Mouse (Mus musculus) MEL (cell line): ENCODE measurements at regions not wholly inside any gene's neighbourhood (a gene's known extent, or its start where the extent isn't known, plus 50 kb on each side); places are given as distances from the start of the nearest gene placed in this dataset.

Source experiments
- DNase-seq: peaks from one replicate; pipeline ENCODE4 v3.0.0; 2011; ENCODE audit warnings: low read depth, low spot score
- H3K27ac ChIP-seq: 2 replicates; pipeline ENCODE4 v1.5.1; 2012; ENCODE audit warnings: low read depth, mild to moderate bottlenecking, control low read depth, low read length, moderate library complexity; ENCODE audit not compliant: control insufficient read depth
- H3K27me3 ChIP-seq, 2 experiments: fragments of 150-350 bp in 1 of 2; sonication (generic) in 1 of 2; 2 replicates each; pipeline ENCODE4 v1.6.1; 2012; ENCODE audit warnings: low read length in 2 of 2, mild to moderate bottlenecking in 2 of 2, improper control_type of control experiment in 1 of 2, moderate library complexity in 1 of 2; ENCODE audit not compliant: insufficient read depth in 2 of 2, control insufficient read depth in 1 of 2
- H3K36me3 ChIP-seq, 2 experiments: 2 replicates each; pipeline ENCODE4 v1.6.1; 2012 to 2014; ENCODE audit warnings: low read length in 2 of 2, improper control_type of control experiment in 1 of 2, inconsistent platforms in 1 of 2, mild to moderate bottlenecking in 1 of 2; ENCODE audit not compliant: insufficient read depth in 2 of 2, control insufficient read depth in 1 of 2
- H3K4me1 ChIP-seq, 2 experiments: fragments of 150-350 bp in 1 of 2; sonication (generic) in 1 of 2; 2 replicates each; pipeline ENCODE4 v1.6.1; 2012; ENCODE audit warnings: low read length in 2 of 2, improper control_type of control experiment in 1 of 2, mild to moderate bottlenecking in 1 of 2; ENCODE audit not compliant: insufficient read depth in 2 of 2, control insufficient read depth in 1 of 2
- H3K4me3 ChIP-seq, 2 experiments: fragments of 150-350 bp in 1 of 2; sonication (generic) in 1 of 2; 2 replicates each; pipeline ENCODE4 v1.5.1; 2012; ENCODE audit warnings: low read depth in 2 of 2, low read length in 2 of 2, mild to moderate bottlenecking in 2 of 2, moderate library complexity in 2 of 2, control low read depth in 1 of 2, improper control_type of control experiment in 1 of 2; ENCODE audit not compliant: control insufficient read depth in 1 of 2, insufficient read depth in 1 of 2
- H3K79me2 ChIP-seq: 2 replicates; pipeline ENCODE4 v1.6.1; 2012; ENCODE audit warnings: mild to moderate bottlenecking, low read length, moderate library complexity; ENCODE audit not compliant: control insufficient read depth, poor library complexity, insufficient read depth
- H3K9ac ChIP-seq: 2 replicates; pipeline ENCODE4 v1.6.1; 2012; ENCODE audit warnings: low read depth, mild to moderate bottlenecking, control low read depth, low read length, moderate library complexity; ENCODE audit not compliant: control insufficient read depth, poor library complexity, severe bottlenecking
- H3K9me3 ChIP-seq: fragments of 150-350 bp; sonication (generic); replicated peaks from 2 replicates; pipeline ENCODE4 v1.6.1; 2012; ENCODE audit warnings: mild to moderate bottlenecking, low read length, improper control_type of control experiment, moderate library complexity; ENCODE audit not compliant: insufficient read depth
- BHLHE40 ChIP-seq: IDR thresholded peaks from 2 replicates; pipeline ENCODE4 v1.6.1; 2012; ENCODE audit warnings: low read depth, mild to moderate bottlenecking, inconsistent platforms, low read length, improper control_type of control experiment, borderline replicate concordance
- CHD1 ChIP-seq: IDR thresholded peaks from 2 replicates; pipeline ENCODE4 v1.6.1; 2012; ENCODE audit warnings: low read depth, mild to moderate bottlenecking, inconsistent platforms, low read length, improper control_type of control experiment
- CHD2 ChIP-seq: IDR thresholded peaks from 2 replicates; pipeline ENCODE4 v1.6.1; 2011; ENCODE audit warnings: low read length, improper control_type of control experiment
- CTCF ChIP-seq, 3 experiments: IDR thresholded peaks in 2 of 3; conservative IDR thresholded peaks in 1 of 3; 2 replicates each; pipeline ENCODE4 v1.5.1; 2011 to 2012; ENCODE audit warnings: low read length in 3 of 3, low read depth in 2 of 3, mild to moderate bottlenecking in 2 of 3, improper control_type of control experiment in 1 of 3, inconsistent platforms in 1 of 3, mixed read lengths in 1 of 3, moderate library complexity in 1 of 3; ENCODE audit not compliant: control insufficient read depth in 1 of 3, insufficient read depth in 1 of 3, poor library complexity in 1 of 3, severe bottlenecking in 1 of 3
- E2F4 ChIP-seq: IDR thresholded peaks from 2 replicates; pipeline ENCODE4 v1.6.1; 2011; ENCODE audit warnings: low read depth, low read length, improper control_type of control experiment, borderline replicate concordance
- ELF1 ChIP-seq: IDR thresholded peaks from 2 replicates; pipeline ENCODE4 v1.6.1; 2014; ENCODE audit warnings: low read depth, mild to moderate bottlenecking, inconsistent platforms, low read length, improper control_type of control experiment, moderate library complexity
- EP300 ChIP-seq, 2 experiments: IDR thresholded peaks; 2 replicates each; pipeline ENCODE4 v1.6.1; 2011; ENCODE audit warnings: improper control_type of control experiment in 2 of 2, low read length in 2 of 2, low read depth in 1 of 2, mild to moderate bottlenecking in 1 of 2
- ETS1 ChIP-seq: IDR thresholded peaks from 2 replicates; pipeline ENCODE4 v1.6.1; 2012; ENCODE audit warnings: low read depth, mild to moderate bottlenecking, inconsistent platforms, low read length, improper control_type of control experiment, moderate library complexity
- GATA1 ChIP-seq: IDR thresholded peaks from 2 replicates; pipeline ENCODE4 v1.6.1; 2011; ENCODE audit warnings: low read depth, low read length, improper control_type of control experiment
- HCFC1 ChIP-seq: IDR thresholded peaks from 2 replicates; pipeline ENCODE4 v1.6.1; 2012; ENCODE audit warnings: low read depth, mild to moderate bottlenecking, inconsistent platforms, low read length, improper control_type of control experiment, moderate library complexity
- MAFK ChIP-seq: IDR thresholded peaks from 2 replicates; pipeline ENCODE4 v1.6.1; 2011; ENCODE audit warnings: low read depth, mild to moderate bottlenecking, low read length, improper control_type of control experiment, borderline replicate concordance
- MAX ChIP-seq: IDR thresholded peaks from 2 replicates; pipeline ENCODE4 v1.6.1; 2011; ENCODE audit warnings: low read length, improper control_type of control experiment
- MEF2A ChIP-seq: IDR thresholded peaks from 2 replicates; pipeline ENCODE4 v1.6.1; 2014; ENCODE audit warnings: low read depth, mild to moderate bottlenecking, inconsistent platforms, low read length, improper control_type of control experiment; ENCODE audit not compliant: poor library complexity, insufficient replicate concordance, severe bottlenecking; ENCODE audit errors: extremely low read depth
- MYB ChIP-seq: IDR thresholded peaks from 2 replicates; pipeline ENCODE4 v1.6.1; 2011; ENCODE audit warnings: mild to moderate bottlenecking, low read depth, low read length, improper control_type of control experiment
- POLR2A ChIP-seq, 2 experiments: IDR thresholded peaks; 2 replicates each; pipeline ENCODE4 v1.6.1; 2011 to 2012; ENCODE audit warnings: low read length in 2 of 2, mild to moderate bottlenecking in 2 of 2, control low read depth in 1 of 2, improper control_type of control experiment in 1 of 2, low read depth in 1 of 2, moderate library complexity in 1 of 2; ENCODE audit not compliant: control insufficient read depth in 1 of 2, insufficient read depth in 1 of 2, poor library complexity in 1 of 2
- RAD21 ChIP-seq: IDR thresholded peaks from 2 replicates; pipeline ENCODE4 v1.6.1; 2011; ENCODE audit warnings: mild to moderate bottlenecking, low read depth, low read length, improper control_type of control experiment
- RCOR1 ChIP-seq: IDR thresholded peaks from 2 replicates; pipeline ENCODE4 v1.6.1; 2012; ENCODE audit warnings: low read depth, mild to moderate bottlenecking, inconsistent platforms, low read length, improper control_type of control experiment
- TAL1 ChIP-seq: IDR thresholded peaks from 2 replicates; pipeline ENCODE4 v1.6.1; 2012; ENCODE audit warnings: mild to moderate bottlenecking, inconsistent platforms, low read length, moderate library complexity, mixed read lengths
- UBTF ChIP-seq: IDR thresholded peaks from 2 replicates; pipeline ENCODE4 v1.6.1; 2012; ENCODE audit warnings: low read depth, mild to moderate bottlenecking, inconsistent platforms, low read length, improper control_type of control experiment, moderate library complexity, borderline replicate concordance; ENCODE audit not compliant: insufficient read depth
- ZKSCAN1 ChIP-seq: IDR thresholded peaks from 2 replicates; pipeline ENCODE4 v1.6.1; 2012; ENCODE audit warnings: low read depth, mild to moderate bottlenecking, inconsistent platforms, low read length, improper control_type of control experiment, moderate library complexity
- ZMIZ1 ChIP-seq: IDR thresholded peaks from 2 replicates; pipeline ENCODE4 v1.6.1; 2012; ENCODE audit warnings: low read depth, mild to moderate bottlenecking, inconsistent platforms, low read length, improper control_type of control experiment, moderate library complexity

GRCm38 (mm10) chr9:26528761-26529160 is 204.8 kb upstream of the B3gat1 start:
- no peaks in the 10 kb centered on the region for H3K4me1 ChIP-seq
- no peaks in the 10 kb centered on the region for H3K27me3 ChIP-seq
- TF ChIP-seq ZKSCAN1 (no peak), EP300 (IDR thresholded peaks at IDR 0.05; ENCODE audit: low read depth in 1 of 2, low read length in 2 of 2) (no peak), CHD2 (no peak), E2F4 (no peak), ETS1 (no peak), POLR2A (IDR thresholded peaks at IDR 0.05; ENCODE audit: control insufficient read depth in 1 of 2, insufficient read depth in 1 of 2, low read depth in 1 of 2, low read length in 2 of 2, poor library complexity in 1 of 2) (no peak), GATA1 (no peak), MYB (no peak), ELF1 (no peak)
- no peaks in the 10 kb centered on the region for H3K79me2 ChIP-seq
- no peak overlapping the region for H3K9ac ChIP-seq
- H3K9me3 ChIP-seq, result no peaks in the 10 kb centered on the region
- H3K27ac ChIP-seq, result no peak overlapping the region
- H3K36me3 ChIP-seq, result no peaks in the 10 kb centered on the region
- no peak overlapping the region for H3K4me3 ChIP-seq
- DNase-seq, result no peak

GRCm38 (mm10) chr9:26539042-26539441 is 194.5 kb upstream of the B3gat1 start:
- no peaks in the 10 kb centered on the region for H3K27me3 ChIP-seq

DNA sequence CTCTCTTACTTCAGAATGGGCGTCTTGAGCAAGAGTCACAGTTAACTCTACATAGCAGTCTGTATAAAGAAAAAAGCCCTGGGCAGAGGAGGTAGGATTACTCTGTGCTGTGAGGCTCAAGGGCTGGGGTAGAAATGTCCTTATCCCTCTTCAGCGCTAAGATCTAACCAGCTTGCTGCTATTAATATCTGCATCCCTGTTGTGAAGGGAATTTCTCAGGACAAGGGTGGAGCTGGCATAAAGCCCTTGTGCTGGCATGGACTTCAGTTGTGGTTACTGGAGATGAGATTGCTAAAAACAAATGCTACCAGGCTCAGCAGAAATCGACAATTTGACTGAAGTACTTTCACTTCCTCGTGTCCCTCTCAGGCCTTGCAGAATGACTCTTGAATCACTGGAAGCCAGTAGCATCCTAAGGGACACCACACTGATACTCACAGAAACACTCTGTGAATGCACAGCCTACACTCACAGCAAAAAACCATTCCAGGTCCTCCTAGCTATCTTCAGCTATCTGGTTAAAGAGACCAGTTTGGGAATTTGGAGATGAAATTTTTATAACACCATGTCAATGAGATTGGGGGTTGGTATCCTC is 185.1 kb upstream of the B3gat1 start:
- H3K79me2 ChIP-seq, result no peaks in the 10 kb centered on the region
- no peaks in the 10 kb centered on the region for H3K9me3 ChIP-seq
- no peaks in the 10 kb centered on the region for H3K27me3 ChIP-seq
- no peak for DNase-seq
- no peak overlapping the region for H3K4me3 ChIP-seq
- no peaks in the 10 kb centered on the region for H3K36me3 ChIP-seq
- no peak for TF ChIP-seq ETS1
- no peak for TF ChIP-seq RCOR1
- no peak for TF ChIP-seq RAD21
- no peak for TF ChIP-seq CHD1
- no peak for TF ChIP-seq TAL1
- TF ChIP-seq MAFK, result no peak
- TF ChIP-seq BHLHE40, result no peak
- no peak for TF ChIP-seq EP300 (IDR thresholded peaks at IDR 0.05; ENCODE audit: low read depth in 1 of 2, low read length in 2 of 2)
- TF ChIP-seq CTCF (IDR thresholded peaks at IDR 0.05 in 2 of 3, conservative IDR thresholded peaks at IDR 0.05 in 1 of 3; ENCODE audit: control insufficient read depth in 1 of 3, insufficient read depth in 1 of 3, low read depth in 2 of 3, low read length in 3 of 3, poor library complexity in 1 of 3, severe bottlenecking in 1 of 3), result no peak
- no peak for TF ChIP-seq ELF1
- no peak for TF ChIP-seq HCFC1
- TF ChIP-seq UBTF, result no peak
- TF ChIP-seq ZMIZ1, result no peak
- TF ChIP-seq MEF2A, result no peak
- TF ChIP-seq MAX, result no peak
- H3K27ac ChIP-seq, result no peak overlapping the region
- H3K9ac ChIP-seq, result no peak overlapping the region
- H3K4me1 ChIP-seq, result no peaks in the 10 kb centered on the region

More at GRCm38 (mm10) chr9:26539042-26539441, 194.5 kb upstream of the B3gat1 start:
- Histone ChIP-seq H3K9me3 (no peaks in the 10 kb centered on the region), H3K9ac (no peak overlapping the region), H3K4me3 (no peak overlapping the region), H3K36me3 (no peaks in the 10 kb centered on the region), H3K4me1 (no peaks in the 10 kb centered on the region), H3K27ac (no peak overlapping the region), H3K79me2 (no peaks in the 10 kb centered on the region)
- DNase-seq, result no peak
- TF ChIP-seq MYB, result no peak
- peak; percentile 68 for TF ChIP-seq MAFK
